Mouse (Mus musculus) MEL (cell line): Measurements from ENCODE around the gene Pabpc1l.

ENCODE experiments used
- BHLHE40 ChIP-seq: IDR thresholded peaks from 2 replicates; pipeline ENCODE4 v1.6.1; 2012; ENCODE audit warnings: low read depth, mild to moderate bottlenecking, inconsistent platforms, low read length, improper control_type of control experiment, borderline replicate concordance
- EP300 ChIP-seq, 2 experiments: IDR thresholded peaks; 2 replicates each; pipeline ENCODE4 v1.6.1; 2011; ENCODE audit warnings: improper control_type of control experiment in 2 of 2, low read length in 2 of 2, low read depth in 1 of 2, mild to moderate bottlenecking in 1 of 2
- UBTF ChIP-seq: IDR thresholded peaks from 2 replicates; pipeline ENCODE4 v1.6.1; 2012; ENCODE audit warnings: low read depth, mild to moderate bottlenecking, inconsistent platforms, low read length, improper control_type of control experiment, moderate library complexity, borderline replicate concordance; ENCODE audit not compliant: insufficient read depth

DNA sequence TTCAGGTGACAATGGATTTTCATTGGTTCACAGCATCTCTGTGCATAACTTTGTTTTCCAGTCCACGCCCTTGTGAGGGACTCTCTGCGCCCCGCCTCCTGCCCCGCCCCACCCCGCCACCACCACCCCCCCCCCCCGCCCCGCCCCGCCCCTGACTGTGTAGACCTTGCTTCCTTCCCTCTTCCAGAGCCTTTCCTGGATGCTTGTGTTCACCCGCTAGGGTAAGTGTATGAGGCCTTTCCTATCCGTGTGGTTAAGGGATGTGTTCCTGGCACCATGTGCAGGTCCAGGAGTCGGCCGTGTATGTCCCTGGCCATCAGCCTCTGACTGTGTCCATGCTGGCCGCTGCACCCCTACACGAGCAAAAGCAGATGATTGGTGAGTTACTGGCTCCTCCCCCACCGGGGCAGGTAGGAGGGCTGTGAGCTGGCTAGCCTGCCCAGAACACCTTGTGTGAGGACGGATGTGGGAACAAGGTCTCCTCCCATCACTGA lies 22.0 kb downstream of the Pabpc1l start:
- no peak for TF ChIP-seq UBTF
- no peak for TF ChIP-seq EP300 (IDR thresholded peaks at IDR 0.05; ENCODE audit: low read depth in 1 of 2, low read length in 2 of 2)
- TF ChIP-seq BHLHE40, result no peak
